Mouse (Mus musculus): ENCODE data around the gene Il2ra. TPM values are rescaled to one million over a fixed set of nuclear protein-coding genes. Genes with fewer than 3 reads are reported as not detected.

Gene Il2ra
- polyA plus RNA-seq, 1 experiment from 2014 or later = not detected

DNA sequence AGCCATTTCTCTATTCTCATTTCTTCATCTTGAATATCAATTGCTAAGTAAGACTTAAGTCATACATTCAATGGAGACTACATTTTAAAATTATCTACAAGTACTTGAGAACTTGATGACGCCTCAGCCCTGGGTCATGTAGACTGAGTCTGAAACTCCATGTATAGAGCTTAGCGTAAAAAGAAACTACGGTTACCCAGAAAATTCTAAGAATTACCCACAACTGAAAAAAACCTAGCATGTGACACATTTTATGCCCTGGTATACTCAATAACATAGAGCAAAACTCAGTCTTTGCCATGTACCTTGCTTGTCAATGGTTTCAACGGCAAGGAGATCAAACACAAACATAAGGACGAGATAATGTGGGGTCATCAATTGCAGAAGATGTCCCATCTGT is 16.7 kb upstream of the Il2ra start, which contains the start of gene Gm17490:
Gm17490 (minus strand) TSS at position 375 of the 400 bp plus-strand sequence.
- Histone ChIP-seq H3K9me3 (replicated peaks) (no peaks in the 10 kb centered on the region), H3K4me1 (no peaks in the 10 kb centered on the region), H3K36me3 (no peaks in the 10 kb centered on the region), H3K27ac (no peak within 1 kb of the TSS), H3K4me3 (no peak within 1 kb of the TSS), H3K9ac (no peak within 1 kb of the TSS), H3K27me3 (no peaks in the 10 kb centered on the region), H3K4me2 (replicated peaks) (no peak within 1 kb of the TSS)
- ATAC-seq (ENCODE audit: low FRiP score) = no peak
- 93% methylated on average over 5 of the region's 5 CpGs for WGBS

DNA sequence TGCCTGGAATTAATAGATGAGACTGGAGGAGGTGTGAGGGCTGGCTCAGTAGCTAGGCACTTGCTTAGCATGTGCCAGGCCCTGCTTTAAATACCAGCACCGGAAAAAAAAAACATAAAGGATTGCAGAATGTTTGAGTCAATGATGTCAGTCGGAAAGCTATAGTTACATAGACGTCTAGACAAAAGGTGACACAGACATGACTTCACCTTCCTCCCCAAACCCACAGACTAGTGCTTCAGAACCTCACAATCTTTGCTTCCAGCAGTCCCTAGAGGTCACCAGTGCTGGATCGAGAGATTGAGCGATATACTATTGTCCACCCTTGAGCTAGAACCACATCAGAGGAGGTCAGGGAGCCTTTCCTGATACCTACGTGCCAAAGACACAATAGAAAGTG is 7.6 kb upstream of the Il2ra start:
- Histone ChIP-seq H3K36me3 (no peaks in the 10 kb centered on the region), H3K9ac (no peak overlapping the region), H3K4me2 (replicated peaks) (no peak overlapping the region), H3K4me3 (no peak overlapping the region), H3K27me3 (no peaks in the 10 kb centered on the region), H3K9me3 (replicated peaks) (no peaks in the 10 kb centered on the region), H3K27ac (no peak overlapping the region), H3K4me1 (no peaks in the 10 kb centered on the region)
- ATAC-seq (ENCODE audit: low FRiP score) = no peak
- WGBS = 85% methylated on average over 6 of the region's 6 CpGs

DNA sequence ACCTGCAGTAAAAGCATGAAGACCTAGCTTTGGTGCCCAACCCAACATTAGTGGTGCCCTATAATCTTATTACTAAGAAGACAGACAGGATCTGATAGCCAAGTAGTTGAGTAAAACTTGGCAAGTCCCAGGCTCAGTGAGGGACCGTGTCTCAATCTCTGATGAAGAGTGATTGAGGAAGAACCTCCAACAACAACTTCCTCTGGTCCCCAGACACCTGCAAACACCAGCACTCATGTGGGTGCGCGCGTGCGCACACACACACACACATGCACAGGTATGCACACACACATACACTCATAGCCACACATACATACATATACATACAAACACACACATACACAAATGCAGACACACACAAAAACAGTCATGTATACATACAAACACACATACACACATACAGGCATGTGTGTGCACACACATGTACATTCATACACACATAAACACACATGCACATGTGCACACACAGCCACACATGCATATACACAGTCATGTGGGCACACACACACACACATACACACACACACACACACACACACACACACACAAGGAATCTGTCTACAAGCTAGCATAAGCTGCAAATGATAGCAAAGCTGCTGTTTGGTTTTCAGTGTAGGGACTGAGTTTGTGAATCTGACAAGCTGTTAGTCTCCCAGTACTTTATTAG is 7.0 kb upstream of the Il2ra start:
- no peak overlapping the region for H3K4me2 ChIP-seq (replicated peaks)
- no peaks in the 10 kb centered on the region for H3K9me3 ChIP-seq (replicated peaks)
- no peaks in the 10 kb centered on the region for H3K4me1 ChIP-seq
- H3K36me3 ChIP-seq = no peaks in the 10 kb centered on the region
- ATAC-seq (ENCODE audit: low FRiP score) = no peak
- H3K27me3 ChIP-seq = no peaks in the 10 kb centered on the region
- 88% methylated on average over 5 of the region's 5 CpGs for WGBS
- H3K27ac ChIP-seq = no peak overlapping the region
- H3K9ac ChIP-seq = no peak overlapping the region
- no peak overlapping the region for H3K4me3 ChIP-seq

DNA sequence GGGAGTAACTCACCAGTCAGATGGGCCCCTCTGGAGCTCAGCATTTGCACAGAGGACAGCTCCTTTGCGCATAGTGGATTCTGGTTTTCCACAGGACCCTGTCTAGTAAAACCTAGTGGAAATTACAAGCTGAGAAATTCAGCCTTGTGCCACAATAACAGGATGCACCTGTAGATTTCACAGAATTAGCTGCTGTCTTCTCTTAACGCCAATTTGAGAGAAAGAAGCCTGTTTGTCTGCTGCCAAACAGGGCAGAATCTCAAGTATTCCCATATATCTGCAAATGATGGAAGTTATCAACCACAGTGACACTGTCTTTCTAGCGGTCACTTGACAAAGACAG is 6.5 kb upstream of the Il2ra start:
- no peaks in the 10 kb centered on the region for H3K4me1 ChIP-seq
- H3K4me3 ChIP-seq = no peak overlapping the region
- H3K9ac ChIP-seq = no peak overlapping the region
- no peak overlapping the region for H3K27ac ChIP-seq
- ATAC-seq (ENCODE audit: low FRiP score) = no peak
- WGBS = 82% methylated on average over 3 of the region's 3 CpGs
- H3K36me3 ChIP-seq = no peaks in the 10 kb centered on the region
- no peak overlapping the region for H3K4me2 ChIP-seq (replicated peaks)
- no peaks in the 10 kb centered on the region for H3K9me3 ChIP-seq (replicated peaks)
- H3K27me3 ChIP-seq = no peaks in the 10 kb centered on the region

DNA sequence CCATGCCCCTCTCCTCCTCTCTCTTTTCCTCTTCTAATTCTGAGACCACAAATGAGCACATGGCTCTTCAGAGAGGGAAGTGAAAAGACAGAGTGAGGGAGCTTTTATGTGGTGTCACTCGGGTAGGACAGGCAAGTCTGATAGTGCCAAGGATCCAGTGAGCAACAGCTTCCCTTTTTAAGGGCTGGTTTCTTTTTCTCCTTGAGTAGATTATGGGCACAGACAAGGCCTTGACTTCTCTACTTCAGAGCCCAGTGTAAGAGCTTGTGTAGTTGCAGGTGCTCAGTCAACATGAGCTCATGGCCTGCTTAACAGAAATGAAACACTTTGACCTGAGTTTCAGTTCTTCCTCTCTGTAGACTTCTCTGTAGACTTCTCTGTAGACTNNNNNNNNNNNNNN is 5.5 kb upstream of the Il2ra start:
- Histone ChIP-seq H3K9ac (no peak overlapping the region), H3K9me3 (replicated peaks) (no peaks in the 10 kb centered on the region), H3K27me3 (no peaks in the 10 kb centered on the region), H3K4me1 (no peaks in the 10 kb centered on the region), H3K36me3 (no peaks in the 10 kb centered on the region), H3K4me2 (replicated peaks) (no peak overlapping the region), H3K27ac (no peak overlapping the region), H3K4me3 (no peak overlapping the region)
- ATAC-seq (ENCODE audit: low FRiP score) = no peak
- whole genome bisulfite sequencing = 92% methylated on average over 1 of the region's 1 CpGs

DNA sequence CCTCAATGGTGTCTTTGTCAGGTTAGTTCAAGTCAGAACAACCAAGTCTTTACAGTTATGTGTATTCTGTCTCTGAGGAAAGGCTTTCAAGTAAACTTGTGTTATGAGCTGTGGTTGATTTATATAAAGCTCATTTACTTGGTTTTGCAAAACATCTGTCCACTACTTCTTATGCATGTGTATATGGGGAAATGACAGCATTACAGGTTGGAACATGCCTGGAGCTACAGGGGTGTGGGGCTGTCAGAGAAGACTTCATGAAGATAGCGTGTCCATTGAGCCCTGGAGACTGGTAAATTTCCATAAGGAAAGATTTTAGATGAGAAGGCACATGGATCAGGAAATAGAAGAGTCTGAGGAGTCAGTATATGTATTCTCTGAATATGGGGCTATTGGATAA is 1.4 kb downstream of the Il2ra start:
- no peak for ATAC-seq (ENCODE audit: low FRiP score)
- 79% methylated on average over 1 of the region's 1 CpGs for WGBS
- H3K27ac ChIP-seq = no peak overlapping the region
- no peaks in the 10 kb centered on the region for H3K4me1 ChIP-seq
- no peaks in the 10 kb centered on the region for H3K36me3 ChIP-seq
- no peaks in the 10 kb centered on the region for H3K9me3 ChIP-seq (replicated peaks)
- no peak overlapping the region for H3K4me3 ChIP-seq
- H3K27me3 ChIP-seq = no peaks in the 10 kb centered on the region
- no peak overlapping the region for H3K4me2 ChIP-seq (replicated peaks)
- H3K9ac ChIP-seq = no peak overlapping the region

DNA sequence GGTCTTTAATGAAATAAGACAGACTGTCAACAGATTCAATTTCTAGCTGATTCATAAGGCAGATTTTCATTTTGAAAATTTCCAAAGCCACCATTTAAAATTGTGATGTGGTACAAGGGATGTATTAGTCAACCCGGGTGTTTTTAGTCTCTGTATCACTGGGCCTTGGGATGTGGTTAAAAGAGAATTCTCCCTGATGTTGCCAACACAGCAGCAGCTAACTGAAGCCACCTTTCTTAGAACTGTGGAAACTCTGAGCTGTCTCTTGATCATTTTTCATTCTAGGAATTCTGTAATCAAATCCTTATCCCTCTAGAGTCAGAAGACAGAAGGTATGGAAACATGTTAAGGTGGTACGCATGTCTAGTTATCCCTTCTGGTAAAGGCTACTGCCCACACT is 2.7 kb downstream of the Il2ra start:
- no peak overlapping the region for H3K4me3 ChIP-seq
- no peaks in the 10 kb centered on the region for H3K27me3 ChIP-seq
- H3K9ac ChIP-seq = no peak overlapping the region
- H3K27ac ChIP-seq = no peak overlapping the region
- ATAC-seq (ENCODE audit: low FRiP score) = no peak
- H3K9me3 ChIP-seq (replicated peaks) = no peaks in the 10 kb centered on the region
- H3K4me2 ChIP-seq (replicated peaks) = no peak overlapping the region
- H3K4me1 ChIP-seq = no peaks in the 10 kb centered on the region
- 85% methylated on average over 2 of the region's 2 CpGs for WGBS
- H3K36me3 ChIP-seq = no peaks in the 10 kb centered on the region

DNA sequence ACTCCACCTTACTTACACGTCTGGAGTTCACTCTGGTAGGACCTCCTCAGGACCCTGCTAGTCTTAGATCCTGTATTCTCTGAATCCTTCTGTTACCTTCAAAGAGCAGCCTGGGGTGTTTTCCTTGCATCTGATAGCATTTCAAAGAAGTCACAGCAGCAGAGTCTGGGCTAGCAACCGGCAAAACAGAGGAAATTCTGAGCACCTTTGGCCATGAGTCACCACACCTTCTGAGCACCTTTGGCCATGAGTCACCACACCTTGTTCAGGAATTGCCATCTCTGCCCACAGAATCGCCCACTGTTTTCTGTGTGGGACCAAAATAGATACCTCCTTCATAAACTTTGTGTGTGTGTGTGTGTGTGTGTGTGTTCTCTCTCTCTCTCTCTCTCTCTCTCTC is 8.9 kb downstream of the Il2ra start:
- no peak overlapping the region for H3K27ac ChIP-seq
- no peak overlapping the region for H3K4me3 ChIP-seq
- H3K9ac ChIP-seq = no peak overlapping the region
- no peak overlapping the region for H3K4me2 ChIP-seq (replicated peaks)
- H3K9me3 ChIP-seq (replicated peaks) = no peaks in the 10 kb centered on the region
- WGBS = 61% methylated on average over 3 of the region's 3 CpGs
- ATAC-seq (ENCODE audit: low FRiP score) = no peak
- H3K4me1 ChIP-seq = no peaks in the 10 kb centered on the region
- no peaks in the 10 kb centered on the region for H3K36me3 ChIP-seq
- no peaks in the 10 kb centered on the region for H3K27me3 ChIP-seq

DNA sequence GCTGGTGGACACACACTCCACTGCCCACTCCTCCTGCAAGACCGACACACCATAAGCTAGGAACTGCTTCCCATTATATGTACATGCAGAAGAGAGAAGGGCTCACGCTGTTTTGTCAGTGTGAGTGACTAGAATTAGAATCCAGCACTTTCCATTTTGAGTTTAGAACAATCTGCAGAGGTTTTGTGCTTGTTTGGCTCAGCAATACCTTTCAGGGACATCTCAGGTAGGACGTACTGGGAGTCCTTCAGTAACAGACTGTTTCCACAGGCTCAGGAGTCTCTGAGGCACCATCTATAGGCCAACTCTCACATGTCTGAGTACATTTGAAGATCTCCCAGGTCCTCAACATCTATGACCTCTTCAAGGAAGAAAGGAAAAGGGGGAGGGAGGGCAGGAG is 9.6 kb downstream of the Il2ra start:
- H3K4me3 ChIP-seq = no peak overlapping the region
- ATAC-seq (ENCODE audit: low FRiP score) = no peak
- no peak overlapping the region for H3K9ac ChIP-seq
- no peak overlapping the region for H3K4me2 ChIP-seq (replicated peaks)
- H3K27me3 ChIP-seq = no peaks in the 10 kb centered on the region
- no peaks in the 10 kb centered on the region for H3K4me1 ChIP-seq
- H3K27ac ChIP-seq = no peak overlapping the region
- WGBS = 78% methylated on average over 3 of the region's 3 CpGs
- H3K36me3 ChIP-seq = no peaks in the 10 kb centered on the region
- H3K9me3 ChIP-seq (replicated peaks) = no peaks in the 10 kb centered on the region

DNA sequence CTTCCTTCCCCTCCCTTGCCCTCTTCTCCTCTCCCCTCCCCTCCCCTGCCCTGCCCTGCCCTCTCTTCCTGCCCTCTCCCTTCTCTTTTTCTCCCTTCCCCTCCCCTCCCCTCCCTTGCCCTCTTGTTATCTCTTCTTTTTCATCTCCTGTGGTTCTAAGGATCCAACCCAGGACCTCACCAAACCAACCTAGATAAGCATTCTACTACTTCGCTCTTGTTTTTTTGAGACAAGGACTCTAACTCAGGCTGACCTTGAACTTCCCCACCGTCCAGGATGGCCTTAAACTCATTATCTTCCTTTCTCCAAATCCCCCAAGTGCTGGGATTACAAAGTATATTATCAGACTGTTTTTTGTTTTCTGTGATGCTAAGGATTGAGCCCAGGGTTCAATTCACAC is 10.2 kb downstream of the Il2ra start:
- no peaks in the 10 kb centered on the region for H3K9me3 ChIP-seq (replicated peaks)
- H3K4me2 ChIP-seq (replicated peaks) = no peak overlapping the region
- H3K36me3 ChIP-seq = no peaks in the 10 kb centered on the region
- no peaks in the 10 kb centered on the region for H3K27me3 ChIP-seq
- no peak overlapping the region for H3K27ac ChIP-seq
- no peak overlapping the region for H3K9ac ChIP-seq
- H3K4me1 ChIP-seq = no peaks in the 10 kb centered on the region
- H3K4me3 ChIP-seq = no peak overlapping the region
- WGBS = 75% methylated on average over 2 of the region's 2 CpGs
- no peak for ATAC-seq (ENCODE audit: low FRiP score)

DNA sequence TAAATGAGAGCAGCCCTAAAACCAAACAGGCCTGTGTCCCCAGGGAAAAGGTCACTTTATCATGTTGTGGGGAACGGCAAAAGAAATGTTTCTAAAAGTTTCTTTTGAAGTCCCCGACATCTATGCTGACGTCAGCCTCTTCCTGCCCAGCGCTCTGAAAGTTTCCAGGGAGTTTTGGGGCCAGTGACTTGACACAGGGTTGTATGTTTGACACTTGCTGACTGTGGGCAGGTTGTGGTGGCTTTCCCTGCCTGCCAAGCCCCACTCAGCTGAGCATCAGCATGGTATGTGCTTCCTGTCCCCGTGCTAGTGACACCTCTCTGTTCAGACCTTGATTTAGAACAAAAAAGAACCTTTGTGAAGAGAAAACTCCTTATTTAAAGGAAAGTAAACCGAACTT is 10.7 kb downstream of the Il2ra start:
- H3K4me3 ChIP-seq = no peak overlapping the region
- no peaks in the 10 kb centered on the region for H3K4me1 ChIP-seq
- H3K27me3 ChIP-seq = no peaks in the 10 kb centered on the region
- no peaks in the 10 kb centered on the region for H3K9me3 ChIP-seq (replicated peaks)
- WGBS = 57% methylated on average over 6 of the region's 6 CpGs
- no peak for ATAC-seq (ENCODE audit: low FRiP score)
- no peak overlapping the region for H3K4me2 ChIP-seq (replicated peaks)
- no peaks in the 10 kb centered on the region for H3K36me3 ChIP-seq
- H3K9ac ChIP-seq = no peak overlapping the region
- H3K27ac ChIP-seq = no peak overlapping the region

DNA sequence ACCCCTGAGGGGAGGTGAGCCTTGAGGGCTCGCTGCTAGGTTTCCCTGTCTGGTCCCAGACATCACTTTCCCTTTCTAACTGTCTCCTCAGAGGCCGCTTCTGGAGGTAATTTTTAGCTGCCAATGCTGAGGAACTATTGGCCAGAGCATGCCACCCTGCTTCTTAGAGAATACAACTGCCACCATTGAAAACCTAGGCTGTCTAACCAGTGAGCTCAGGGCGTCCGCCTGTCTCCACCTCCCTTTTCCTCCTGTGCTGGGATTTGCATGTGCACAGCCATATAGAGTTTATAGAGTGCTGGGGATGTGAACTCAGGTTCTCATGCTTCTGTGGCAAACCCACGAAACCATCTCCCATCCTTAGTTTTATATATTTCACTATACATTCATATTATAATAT is 11.2 kb downstream of the Il2ra start:
- Histone ChIP-seq H3K27ac (no peak overlapping the region), H3K27me3 (no peaks in the 10 kb centered on the region), H3K9me3 (replicated peaks) (no peaks in the 10 kb centered on the region), H3K9ac (no peak overlapping the region), H3K4me1 (no peaks in the 10 kb centered on the region), H3K4me3 (no peak overlapping the region), H3K4me2 (replicated peaks) (no peak overlapping the region), H3K36me3 (no peaks in the 10 kb centered on the region)
- no peak for ATAC-seq (ENCODE audit: low FRiP score)
- 75% methylated on average over 5 of the region's 5 CpGs for WGBS

DNA sequence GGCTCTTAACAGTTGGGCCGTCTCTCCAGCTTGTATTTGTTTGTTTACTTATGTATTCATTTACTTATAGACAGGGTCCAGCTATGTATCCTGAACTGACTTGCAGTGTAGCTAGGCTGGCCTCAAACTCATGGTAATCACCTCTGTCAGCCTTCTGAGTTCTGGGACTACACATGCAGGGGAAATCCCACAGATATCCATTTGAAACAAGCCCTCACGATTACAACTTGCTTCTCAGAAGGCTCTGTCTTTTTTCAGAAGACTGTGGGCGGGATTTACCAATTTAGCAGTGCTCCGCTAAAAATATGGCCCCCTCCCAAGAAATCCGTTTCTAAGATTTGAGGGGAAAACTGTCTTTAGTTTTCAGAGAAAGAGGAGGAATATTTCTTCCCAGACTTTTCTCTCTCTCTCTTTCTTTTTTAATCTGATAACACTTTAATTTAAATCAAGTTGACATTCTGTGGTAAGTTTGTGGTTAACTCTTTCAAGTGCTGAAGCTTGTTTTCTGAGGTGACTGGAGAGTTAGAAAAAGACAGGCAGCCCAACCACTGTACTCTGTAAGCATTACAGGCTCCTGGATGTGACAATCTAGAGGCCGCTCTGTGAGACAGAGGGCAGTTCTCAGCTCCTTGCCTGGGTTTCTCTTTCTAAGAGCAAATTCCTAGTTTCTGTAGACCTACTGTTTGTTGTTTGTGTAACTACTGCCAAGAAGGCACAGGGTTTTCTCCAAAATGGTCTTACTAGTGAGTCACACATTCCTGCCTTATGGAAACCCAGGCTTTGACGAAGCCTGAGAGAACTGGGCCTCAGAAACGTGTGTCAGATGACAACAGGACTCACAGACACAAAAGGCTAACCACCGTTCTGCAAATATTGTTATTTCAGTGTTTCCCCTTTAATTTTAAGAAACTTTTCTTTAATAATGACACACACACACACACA is 12.7 kb downstream of the Il2ra start:
- no peak overlapping the region for H3K9ac ChIP-seq
- H3K27me3 ChIP-seq = no peaks in the 10 kb centered on the region
- no peaks in the 10 kb centered on the region for H3K36me3 ChIP-seq
- no peak overlapping the region for H3K4me3 ChIP-seq
- ATAC-seq (ENCODE audit: low FRiP score) = no peak
- H3K9me3 ChIP-seq (replicated peaks) = no peaks in the 10 kb centered on the region
- 74% methylated on average over 9 of the region's 9 CpGs for WGBS
- H3K27ac ChIP-seq = no peak overlapping the region
- no peaks in the 10 kb centered on the region for H3K4me1 ChIP-seq
- no peak overlapping the region for H3K4me2 ChIP-seq (replicated peaks)
